Mouse (Mus musculus) Patski (cell line): ENCODE measurements at regions not wholly inside any gene's neighbourhood (a gene's known extent, or its start where the extent isn't known, plus 50 kb on each side); places are given as distances from the start of the nearest gene placed in this dataset.
"Not testable (repeated sequence)": the region's sequence is repeated elsewhere in the genome, so short reads cannot be mapped to it uniquely, and the experiment has no call there.

ENCODE experiments used
- ATAC-seq: fragments of 100-300 bp; one replicate; pipeline ENCODE4 v1.8.0; 2021
- CTCF ChIA-PET: fragments of 350-600 bp; sonication (Branson Sonifier 250); formaldehyde crosslinking; loops from one replicate; lab custom pipeline; 2022; ENCODE audit warnings: inconsistent platforms; lab: Charles Lee
- POLR2A ChIA-PET: fragments of 350-600 bp; sonication (Branson Sonifier 250); formaldehyde crosslinking; loops from one replicate; lab custom pipeline; 2022; ENCODE audit warnings: antibody characterized with exemption, inconsistent platforms; lab: Charles Lee
- DNase-seq: peaks from one replicate; pipeline ENCODE4 v3.0.0-alpha.2; 2011; ENCODE audit warnings: low read depth, low spot score
- H3K27me3 ChIP-seq: fragments of 371-371 bp; one replicate; pipeline ENCODE4 v1.5.1; 2021
- CTCF ChIP-seq: fragments of 100-300 bp; IDR thresholded peaks from one replicate; pipeline ENCODE4 v1.5.1; 2021
- in situ Hi-C: fragments of 300-500 bp; cut with MboI; formaldehyde crosslinking; loops from 3 replicates; pipeline ENCODE4 v1.11.1; 2018; ENCODE audit warnings: low pct_unique_long_range_greater_than_20kb, mixed read lengths

GRCm38 (mm10) chr10:120284785-120285184 lies 57.9 kb downstream of the Llph start:
- no peak for DNase-seq
- H3K27me3 ChIP-seq, result no peaks in the 10 kb centered on the region
- POLR2A ChIA-PET, result no interaction called here
- CTCF ChIA-PET, result interaction anchor here (0.9 to 1.1 kb wide), 2 partner anchors 13 to 22 kb away, joined by 4 read pairs; no protein-coding TSS in a partner anchor
- ATAC-seq, result no peak
- in situ Hi-C loops, result no loop called here
- no peak for TF ChIP-seq CTCF

GRCm38 (mm10) chr10:120291912-120292311 lies 65.0 kb downstream of the Llph start:
- no peak for ATAC-seq
- POLR2A ChIA-PET, result interaction anchor here (0.6 kb wide), 1 partner anchor 308 kb away, joined by 5 read pairs; no protein-coding TSS in a partner anchor
- no peak for TF ChIP-seq CTCF
- no peak for DNase-seq
- in situ Hi-C loops, result no loop called here
- CTCF ChIA-PET, result interaction anchor here (0.8 to 1.6 kb wide), 4 partner anchors 15 to 562 kb away, joined by 3 to 4 read pairs (median 3); no protein-coding TSS in a partner anchor
- no peaks in the 10 kb centered on the region for H3K27me3 ChIP-seq

GRCm38 (mm10) chr10:120293381-120293780 lies 66.5 kb downstream of the Llph start:
- in situ Hi-C loops, ATAC-seq, POLR2A ChIA-PET, DNase-seq, CTCF ChIA-PET, H3K27me3 ChIP-seq: not testable (repeated sequence)

GRCm38 (mm10) chr10:120294487-120294886 lies 67.6 kb downstream of the Llph start:
- DNase-seq (no peak), ATAC-seq (no peak)
- H3K27me3 ChIP-seq, result no peaks in the 10 kb centered on the region
- ChIA-PET POLR2A (no interaction called here), CTCF (no interaction called here)
- TF ChIP-seq CTCF, result no peak
- in situ Hi-C loops, result no loop called here

GRCm38 (mm10) chr10:120297311-120297710 lies 70.4 kb downstream of the Llph start:
- POLR2A ChIA-PET, result no interaction called here
- CTCF ChIA-PET, result no interaction called here
- in situ Hi-C loops, result no loop called here
- ATAC-seq (no peak), DNase-seq (no peak)
- no peaks in the 10 kb centered on the region for H3K27me3 ChIP-seq
- TF ChIP-seq CTCF, result no peak

GRCm38 (mm10) chr10:120298293-120298927 lies 71.5 kb downstream of the Llph start:
- no peaks in the 10 kb centered on the region for H3K27me3 ChIP-seq
- ChIA-PET CTCF (interaction anchor here (0.6 to 1.2 kb wide), 3 partner anchors 11 to 578 kb away, joined by 3 to 4 read pairs (median 3); no protein-coding TSS in a partner anchor), POLR2A (no interaction called here)
- ATAC-seq (no peak), DNase-seq (no peak)
- in situ Hi-C loops, result no loop called here
- no peak for TF ChIP-seq CTCF

GRCm38 (mm10) chr10:120306010-120306409 lies 79.1 kb downstream of the Llph start:
- DNase-seq (peak; percentile 25), ATAC-seq (no peak)
- TF ChIP-seq CTCF, result peak; percentile 83
- POLR2A ChIA-PET, result no interaction called here
- in situ Hi-C loops, result loop anchor here (5.0 to 10.0 kb wide), 4 partner anchors 171 to 566 kb away; partner anchors contain the start of gene Hmga2
- no peaks in the 10 kb centered on the region for H3K27me3 ChIP-seq
- CTCF ChIA-PET, result interaction anchor here (1.3 kb wide), 1 partner anchor 558 kb away, joined by 4 read pairs; no protein-coding TSS in a partner anchor

- no peaks in the 10 kb centered on the region for H3K27me3 ChIP-seq
- in situ Hi-C loops, result loop anchor here (5.0 to 10.0 kb wide), 4 partner anchors 169 to 564 kb away; partner anchors contain the start of gene Hmga2
- TF ChIP-seq CTCF, result no peak
- ATAC-seq, result peak; percentile 60
- ChIA-PET CTCF (interaction anchor here (0.7 to 1.4 kb wide), 3 partner anchors 23 to 726 kb away, joined by 3 read pairs; no protein-coding TSS in a partner anchor), POLR2A (no interaction called here)
- DNase-seq, result peak; percentile 73
These were observed 81.8 kb downstream of the Llph start for GRCm38 (mm10) chr10:120308681-120309080.
